Mouse (Mus musculus) left cerebral cortex, postnatal 14 days (tissue): ENCODE results near the gene Afg1l. TPM values are rescaled to one million over a fixed set of nuclear protein-coding genes. Genes with fewer than 3 reads are reported as not detected.

Experiments used
- total RNA-seq, 2 experiments: library from RNA; stranded (reverse); gene quantifications; 2 replicates each; pipeline ENCODE4 v1.2.3; 2021

The Afg1l gene
- total RNA-seq, 2 experiments from 2014 or later = 9.9 to 11.2 TPM

Other genes starting within 250 kb of the Afg1l start
- 10 to 100 TPM; 56.1 to 62.1 TPM for gene Foxo3, start 201.8 kb downstream of the Afg1l start, total RNA-seq
- gene Snx3, start 23.5 kb upstream of the Afg1l start, total RNA-seq = 100 to 1,000 TPM; 205 to 213 TPM
- 10 to 100 TPM; 11.0 to 13.8 TPM for gene Nr2e1, start 105.1 kb upstream of the Afg1l start, total RNA-seq
- gene Ostm1, start 105.3 kb upstream of the Afg1l start, total RNA-seq = 10 to 100 TPM; 46.8 to 48.8 TPM